Mouse (Mus musculus): ENCODE measurements around the gene Fbxl12.

Fbxl12 gene

GRCm38 (mm10) chr9:20581175-20581634, 63.4 kb downstream of the Fbxl12 start, which contains the start of gene Zfp846:
TSS of gene Zfp846 (plus strand) at chr9:20581291.
- in situ Hi-C loops (cut with MboI; ENCODE audit: low sequenced_read_pairs) = no loop called here

GRCm38 (mm10) chr9:20576591-20576990, 68.0 kb downstream of the Fbxl12 start:
- in situ Hi-C loops (cut with MboI; ENCODE audit: low sequenced_read_pairs) = no loop called here

- in situ Hi-C loops (cut with MboI; ENCODE audit: low sequenced_read_pairs) = no loop called here
Measured at GRCm38 (mm10) chr9:20571060-20571459, 73.5 kb downstream of the Fbxl12 start.
